Mouse (Mus musculus): ENCODE data around the gene Sertad4.

The Sertad4 gene

DNA sequence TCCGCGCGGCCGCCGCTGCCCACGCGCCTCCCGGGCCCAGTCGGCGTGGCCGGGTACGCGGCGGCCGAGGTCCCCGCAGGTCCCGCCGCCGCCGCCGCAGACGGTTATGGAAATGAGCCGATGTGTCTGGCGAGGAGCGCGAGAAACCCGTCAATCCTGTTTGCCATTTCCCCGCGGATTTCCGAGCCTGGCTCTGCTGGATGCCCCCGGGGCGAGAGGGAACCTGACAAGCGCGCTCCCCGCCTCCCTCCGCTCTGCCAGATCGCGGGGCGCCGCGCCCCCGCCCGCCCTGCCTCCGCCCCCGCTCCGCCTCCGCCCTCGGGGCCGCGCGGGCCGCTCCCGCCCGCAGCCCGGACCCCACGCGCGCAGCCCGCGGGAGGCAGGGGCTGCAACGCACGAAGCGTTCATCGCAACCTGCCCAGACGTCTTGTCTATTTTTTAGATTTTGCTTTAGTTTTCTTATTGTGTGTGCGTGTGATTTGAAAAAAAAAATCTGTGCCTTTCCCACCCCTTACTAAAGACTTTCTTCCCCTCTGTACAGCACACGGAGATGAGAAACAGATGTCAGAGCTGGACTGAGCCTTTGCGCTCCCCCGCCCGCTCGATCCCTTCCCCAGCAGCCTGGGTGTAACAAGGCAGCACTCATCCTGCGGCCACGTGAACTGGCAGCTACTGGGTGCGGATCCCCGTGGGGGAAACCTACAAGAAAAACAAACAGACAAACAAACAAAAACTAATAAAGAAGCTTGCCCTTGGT lies at the start of gene Sertad4:
Gene Sertad4 (minus strand): TSS at position 283 of the 757 bp plus-strand sequence.
- no peak for DNase-seq (ENCODE audit: low read depth, low spot score)

DNA sequence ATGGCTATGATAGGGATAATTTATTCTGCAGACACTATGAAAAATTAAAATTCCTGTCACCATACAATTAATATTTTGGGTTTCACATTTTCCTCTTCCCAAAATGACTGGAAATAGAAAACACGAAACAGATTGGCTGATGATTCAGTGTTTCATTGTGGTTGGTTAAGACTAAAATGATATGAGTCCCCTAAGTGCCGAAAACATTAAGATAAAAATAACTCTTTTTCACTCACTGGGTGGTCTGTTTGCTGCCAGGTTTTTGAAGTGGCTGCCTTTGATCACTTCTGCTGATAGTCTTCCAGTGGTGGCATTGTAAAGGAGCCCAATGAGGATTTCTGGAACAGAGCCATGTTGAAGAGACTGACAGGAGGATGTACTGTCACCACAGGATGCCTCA lies 46.0 kb upstream of the Sertad4 start:
- no peak for DNase-seq (ENCODE audit: low read depth, low spot score)

- no peak for DNase-seq (ENCODE audit: low read depth, low spot score)
These were observed 45.4 kb upstream of the Sertad4 start for GRCm38 (mm10) chr1:192900913-192901312.

DNA sequence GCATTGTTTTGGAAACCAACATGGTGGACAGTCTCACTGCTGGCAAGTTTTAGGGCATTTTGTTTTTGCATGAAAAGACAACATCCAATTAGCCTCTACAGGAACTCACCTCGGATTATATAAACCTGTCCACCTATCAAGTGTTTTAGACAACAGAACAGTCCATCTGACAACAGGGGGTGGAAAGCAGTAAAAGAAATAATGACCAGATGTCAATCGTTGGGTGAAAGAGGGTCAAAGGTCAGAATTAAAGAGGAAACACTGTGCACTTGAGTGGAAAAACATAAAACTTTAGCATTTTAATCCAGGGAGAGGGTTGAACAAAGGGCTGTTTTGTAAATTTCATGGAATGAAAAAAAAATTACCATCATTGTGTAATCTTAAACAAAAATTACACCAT lies 43.2 kb upstream of the Sertad4 start:
- DNase-seq (ENCODE audit: low read depth, low spot score): no peak

GRCm38 (mm10) chr1:192897218-192897617 lies 41.7 kb upstream of the Sertad4 start:
- DNase-seq (ENCODE audit: low read depth, low spot score): no peak

GRCm38 (mm10) chr1:192896076-192896475 lies 40.5 kb upstream of the Sertad4 start:
- DNase-seq (ENCODE audit: low read depth, low spot score): no peak

DNA sequence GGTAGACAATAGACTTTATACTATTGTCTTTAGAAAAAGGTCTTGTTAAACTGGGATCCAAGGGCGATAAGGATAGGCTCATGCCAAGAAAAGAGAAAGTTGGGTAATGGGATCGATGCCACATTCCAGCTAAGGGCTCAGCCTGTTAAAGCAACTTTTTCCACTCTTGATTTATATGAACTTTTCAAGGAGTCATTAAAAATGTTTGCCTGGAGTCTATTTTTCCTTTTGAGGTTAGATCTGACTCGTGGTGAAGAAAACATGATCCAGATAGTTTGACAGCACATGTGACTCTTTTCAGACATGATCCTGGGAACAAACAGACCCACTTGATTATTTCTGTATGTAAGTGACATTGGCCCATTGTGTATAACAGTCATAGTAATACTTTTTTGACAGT lies 35.2 kb upstream of the Sertad4 start:
- DNase-seq (ENCODE audit: low read depth, low spot score): no peak

DNA sequence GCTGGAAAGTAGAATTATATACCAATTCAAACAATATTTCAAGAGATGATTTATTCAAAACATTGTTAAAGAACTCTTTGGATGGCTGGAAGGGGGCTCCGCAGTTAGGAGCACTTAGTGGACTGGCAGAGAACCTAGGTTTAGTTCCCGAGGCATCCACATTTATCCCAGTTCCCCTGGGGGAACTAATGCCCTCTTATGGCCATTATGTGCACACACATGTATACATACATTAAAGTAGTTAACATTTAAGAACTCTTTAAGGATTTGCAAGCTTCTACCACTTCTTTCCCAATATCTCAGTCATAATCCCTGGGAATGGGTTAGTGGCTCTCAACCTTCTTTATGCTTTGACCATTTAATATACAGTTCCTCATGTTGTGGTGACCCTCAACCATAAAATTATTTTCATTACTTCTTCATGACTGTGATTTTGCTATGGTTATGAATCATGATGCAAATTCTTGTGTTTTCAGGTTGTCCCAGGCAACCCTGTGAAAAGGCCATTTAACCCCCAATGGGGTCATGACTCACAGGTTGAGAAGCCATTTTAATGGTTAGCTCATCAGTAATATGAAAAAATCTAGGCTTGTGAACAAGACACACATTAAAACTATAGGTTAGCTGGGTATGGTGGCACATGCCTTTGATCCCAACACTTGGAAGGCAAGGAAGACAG lies 27.2 kb upstream of the Sertad4 start:
- DNase-seq (ENCODE audit: low read depth, low spot score): no peak

DNA sequence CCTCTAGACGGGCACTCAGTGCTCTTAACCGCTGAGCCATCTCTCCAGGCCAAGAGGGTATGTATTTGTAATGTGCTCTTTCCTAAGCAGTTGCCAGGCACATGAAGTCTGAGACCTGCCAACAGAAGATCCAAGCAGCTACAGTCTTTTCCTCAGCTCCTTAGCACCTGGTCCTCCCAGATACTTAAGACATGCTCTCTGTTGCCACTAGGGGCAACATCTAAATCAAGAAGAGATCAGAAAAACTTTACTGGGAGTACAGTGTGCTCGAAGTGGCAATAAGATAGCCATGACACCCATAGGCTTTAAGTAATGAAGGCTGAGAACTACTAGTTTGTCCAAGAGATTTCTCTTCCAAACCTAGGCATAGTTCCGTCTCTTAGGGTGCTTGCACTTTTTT lies 24.6 kb upstream of the Sertad4 start:
- DNase-seq (ENCODE audit: low read depth, low spot score): no peak

DNA sequence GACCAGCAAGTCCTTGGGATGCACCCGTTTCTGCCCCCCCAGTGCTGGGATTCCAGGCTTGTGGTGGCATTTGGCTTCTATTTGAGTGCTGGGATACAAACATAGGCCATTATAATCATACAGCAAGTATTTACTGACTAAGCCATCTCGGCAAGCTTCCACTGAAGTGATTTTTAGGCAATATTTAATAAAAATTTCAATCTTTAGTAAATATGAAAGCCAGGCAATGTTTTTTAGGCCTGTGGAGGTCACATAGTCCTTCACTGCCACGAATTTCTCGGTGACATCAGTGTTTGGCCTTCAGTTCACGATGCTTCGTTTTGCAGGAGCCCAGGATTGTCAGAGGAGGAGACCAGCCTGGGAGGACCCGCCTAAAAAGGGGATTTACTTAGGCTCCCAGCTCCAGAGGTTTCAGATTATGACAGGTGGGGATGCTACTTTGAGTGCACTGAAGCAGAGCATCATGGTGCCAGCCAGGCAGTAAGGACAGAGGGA lies 23.6 kb upstream of the Sertad4 start:
- DNase-seq (ENCODE audit: low read depth, low spot score): no peak

DNA sequence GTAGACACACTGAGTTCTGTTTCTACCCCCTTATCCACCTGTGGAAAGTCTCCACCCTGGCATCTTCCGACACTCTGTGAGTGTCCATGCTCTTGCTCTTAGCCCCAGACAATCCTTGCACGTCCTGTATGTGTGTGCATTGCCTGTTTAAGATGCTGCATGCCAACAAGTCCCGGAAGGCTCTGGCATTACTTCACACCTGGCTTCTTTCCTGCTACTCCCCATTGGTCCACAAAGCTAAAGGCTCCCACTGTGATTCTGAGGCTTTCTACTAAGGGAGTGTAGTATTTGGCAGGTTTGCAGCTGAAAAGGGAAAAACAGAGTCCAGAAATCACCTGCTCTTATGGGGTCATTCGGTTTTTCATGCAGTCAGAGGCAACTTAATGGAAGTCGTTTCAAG lies 17.3 kb upstream of the Sertad4 start:
- DNase-seq (ENCODE audit: low read depth, low spot score): no peak

DNA sequence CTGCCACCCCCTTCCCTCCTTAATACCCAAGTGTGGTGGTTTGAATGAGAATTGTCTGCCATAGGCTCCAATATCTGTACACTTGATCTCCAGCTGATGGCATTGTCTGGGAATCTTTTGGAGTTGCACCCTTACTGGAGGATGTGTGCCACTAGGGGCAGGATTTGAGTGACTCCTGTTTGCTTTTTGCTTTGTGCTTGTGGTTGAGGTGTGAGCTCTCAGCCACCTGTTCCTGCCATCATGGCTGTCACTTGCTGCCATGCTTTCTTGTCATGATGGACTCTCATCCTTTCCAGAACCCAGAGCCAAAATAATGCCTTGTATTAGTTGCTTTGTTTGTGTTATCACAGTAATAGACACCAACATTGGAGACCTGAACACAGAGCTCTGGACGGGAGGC lies 14.2 kb upstream of the Sertad4 start:
- DNase-seq (ENCODE audit: low read depth, low spot score): no peak

GRCm38 (mm10) chr1:192864440-192864839 lies 8.9 kb upstream of the Sertad4 start:
- no peak for DNase-seq (ENCODE audit: low read depth, low spot score)

- no peak for DNase-seq (ENCODE audit: low read depth, low spot score)
These were observed 5.9 kb upstream of the Sertad4 start for GRCm38 (mm10) chr1:192861305-192861960.

- DNase-seq (ENCODE audit: low read depth, low spot score): no peak
These were observed 4.7 kb upstream of the Sertad4 start for GRCm38 (mm10) chr1:192860273-192860672.

DNA sequence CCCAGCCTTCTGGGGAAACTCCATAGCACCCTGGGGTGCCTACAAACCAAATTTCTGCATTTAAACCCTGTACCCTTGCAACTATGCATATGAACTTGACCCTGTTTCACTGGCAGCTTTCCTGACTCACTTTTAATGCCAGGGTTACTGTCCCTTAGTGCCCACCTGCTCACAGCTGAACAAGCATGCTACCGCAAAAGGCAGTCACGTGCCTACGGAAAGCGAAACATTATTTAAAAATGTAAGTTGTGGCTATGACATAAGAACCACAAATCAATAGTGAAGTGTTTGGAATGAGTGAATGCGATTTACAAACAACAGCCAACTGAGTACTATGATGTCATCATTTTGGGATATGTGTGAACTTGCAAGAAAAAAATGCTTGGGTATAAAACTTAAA lies 2.0 kb upstream of the Sertad4 start:
- no peak for DNase-seq (ENCODE audit: low read depth, low spot score)

- DNase-seq (ENCODE audit: low read depth, low spot score): no peak
These were observed 1.4 kb upstream of the Sertad4 start for GRCm38 (mm10) chr1:192856931-192857330.

DNA sequence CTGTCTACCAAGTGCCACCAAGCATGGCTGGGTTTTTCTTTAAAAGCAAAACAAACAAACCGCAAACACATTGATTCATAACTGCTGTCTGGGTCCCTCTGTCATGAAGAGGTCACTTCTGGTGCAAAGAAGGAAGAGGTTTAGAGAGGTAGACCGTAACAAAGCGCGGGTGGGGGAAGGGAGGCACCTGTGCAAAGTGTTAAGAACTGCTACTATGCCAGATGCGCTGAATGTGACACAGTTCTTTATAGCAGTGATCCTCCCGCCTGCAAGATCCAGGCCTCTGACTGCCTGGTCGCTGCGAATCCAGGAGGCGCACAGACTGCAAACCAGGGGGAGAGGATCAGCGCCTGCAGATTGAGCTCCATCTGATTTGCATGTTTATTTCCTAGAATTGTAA lies 855 bp upstream of the Sertad4 start:
- DNase-seq (ENCODE audit: low read depth, low spot score): no peak

GRCm38 (mm10) chr1:192854819-192855271 lies 711 bp downstream of the Sertad4 start:
- no peak for DNase-seq (ENCODE audit: low read depth, low spot score)

DNA sequence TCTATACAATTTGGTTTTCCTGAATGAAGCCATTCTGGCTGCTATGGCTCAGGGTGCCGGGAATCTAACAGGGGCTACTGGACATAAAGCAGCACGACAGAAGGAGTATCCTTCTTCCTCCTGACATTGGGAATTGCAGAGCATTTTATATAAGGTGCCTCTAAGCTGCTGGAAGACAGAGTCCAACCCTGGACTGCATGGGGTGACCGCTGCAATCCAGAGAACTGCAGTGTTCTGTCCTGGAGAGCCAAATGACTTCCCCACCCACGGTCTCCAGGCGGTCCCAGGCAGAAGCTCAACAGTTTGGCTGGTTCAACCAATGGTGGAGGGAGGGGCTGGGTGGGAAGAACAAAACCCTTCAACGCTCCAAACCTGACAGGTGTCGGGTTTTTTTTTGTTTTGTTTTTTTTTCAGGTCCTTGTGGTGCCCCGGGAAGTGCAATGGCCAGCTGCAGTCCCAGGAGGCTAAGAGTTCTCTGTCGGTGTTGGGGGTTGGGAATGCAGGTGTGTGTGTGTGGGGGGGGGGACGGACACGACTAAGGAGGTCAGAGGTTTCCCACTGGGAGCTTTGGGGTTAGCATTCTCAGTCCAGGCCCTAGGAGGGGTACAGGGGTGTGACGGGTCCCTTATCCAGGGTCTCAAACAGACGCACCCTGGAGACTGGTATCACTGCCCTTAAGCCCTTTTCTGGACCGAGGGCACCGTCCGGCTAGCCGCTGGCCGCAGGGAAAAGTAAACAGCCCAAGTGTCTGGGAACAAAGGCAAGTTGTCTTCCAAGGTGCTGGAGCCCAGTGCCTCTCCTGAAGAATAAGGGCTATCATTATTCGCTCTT lies 1.4 kb downstream of the Sertad4 start:
- no peak for DNase-seq (ENCODE audit: low read depth, low spot score)

DNA sequence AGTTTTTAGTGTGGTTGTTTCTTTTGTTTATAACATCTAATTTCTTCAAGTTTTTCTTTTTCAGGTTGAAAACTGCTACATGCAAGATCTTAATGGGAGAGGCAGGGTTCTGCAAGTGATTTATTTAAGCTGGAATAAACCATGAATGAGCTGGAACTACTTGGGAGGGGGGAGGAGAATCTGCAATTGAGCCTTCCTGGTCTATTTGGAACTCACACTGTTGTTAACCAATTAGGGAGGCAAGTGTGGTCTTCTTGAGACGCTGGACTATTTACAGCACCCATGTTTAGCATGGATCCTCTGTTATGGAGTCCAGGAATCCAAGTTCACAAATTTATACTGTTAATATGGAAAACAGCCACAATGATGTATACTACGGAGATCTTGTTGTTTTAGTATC lies 2.1 kb downstream of the Sertad4 start:
- no peak for DNase-seq (ENCODE audit: low read depth, low spot score)

DNA sequence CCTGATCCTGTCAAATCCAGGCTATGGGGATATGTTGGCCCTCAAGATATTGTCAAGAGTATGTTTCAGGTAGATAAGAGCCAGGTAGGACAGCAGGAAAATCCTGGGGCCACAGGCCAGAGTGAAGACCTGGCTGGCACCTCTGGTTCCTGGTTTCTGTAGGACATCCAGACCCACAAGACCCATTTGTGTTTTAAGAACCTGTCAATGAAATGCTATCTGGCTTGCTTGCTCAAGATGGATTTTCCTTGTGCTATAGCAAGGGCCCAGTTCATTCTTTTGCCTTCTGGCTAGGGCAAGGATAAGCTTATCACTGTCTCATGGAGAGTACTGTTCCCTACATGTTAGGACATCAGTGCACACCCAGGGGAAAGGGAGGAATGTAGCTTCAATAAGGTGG lies 3.5 kb downstream of the Sertad4 start:
- DNase-seq (ENCODE audit: low read depth, low spot score): no peak
